In the genomic region with DNA sequence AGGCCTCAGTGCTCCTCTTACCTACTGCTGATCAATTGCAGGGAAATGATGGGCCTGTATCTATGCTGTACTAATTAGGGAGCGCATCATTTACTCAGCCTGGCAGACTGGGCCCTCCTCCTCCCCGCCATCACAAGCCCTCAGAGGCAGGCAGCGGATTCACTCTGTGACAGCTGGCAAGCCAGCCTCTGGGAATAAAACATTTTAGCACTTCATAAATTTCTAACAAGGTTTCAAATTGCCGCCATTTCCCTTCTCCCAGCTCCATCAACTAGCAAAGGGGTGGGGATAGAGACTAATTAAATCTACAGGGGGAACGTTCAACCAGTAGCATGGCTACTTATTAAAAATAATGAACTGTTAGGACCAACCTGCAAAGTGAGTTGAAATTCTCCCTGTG, we compare ENCODE assay signal across 13 mouse cellular contexts.
A peak's percentile ranks its signal among the peaks of the same experiment; 100 is the strongest.
DNase-seq lines count a peak whose midpoint lies in the region; ATAC-seq and TF ChIP-seq lines count a peak whose summit lies in the region.
"Had no signal": no experiment of that assay in that cellular context is flagged by ENCODE, and none has a peak within 500 bp of the region (broad histone marks: within the 10 kb centered on the region; RNA-seq: fewer than 3 reads in every experiment).

No protein-coding gene starts in this region.

- TF ChIP-seq CTCF in midbrain, postnatal 0 days (IDR thresholded peaks at IDR 0.05): no peak

- no peaks in the 10 kb centered on the region for H3K36me3 ChIP-seq in hindbrain, embryonic 14.5 days (replicated peaks; ENCODE audit: control insufficient read depth, insufficient read depth)
- H3K36me3 ChIP-seq in midbrain, postnatal 0 days (ENCODE audit: insufficient read depth, low read length): no peaks in the 10 kb centered on the region
- H3K36me3 ChIP-seq: stomach, embryonic 15.5 days had no signal

- no peak overlapping the region for H3K4me2 ChIP-seq in hindbrain, embryonic 14.5 days (replicated peaks)
- H3K4me2 ChIP-seq in midbrain, postnatal 0 days (ENCODE audit: low read depth, low read length, poor library complexity, severe bottlenecking): no peak overlapping the region
- H3K4me2 ChIP-seq: stomach, embryonic 15.5 days had no signal

- H3K9me3 ChIP-seq in hindbrain, embryonic 14.5 days (ENCODE audit: control insufficient read depth, low read length): no peaks in the 10 kb centered on the region
- H3K9me3 ChIP-seq in midbrain, postnatal 0 days (ENCODE audit: low read length): no peaks in the 10 kb centered on the region
- H3K9me3 ChIP-seq: megakaryocyte, embryonic 14.5 days; stomach, embryonic 15.5 days had no signal

- peak; percentile 18 for DNase-seq in layer of hippocampus, adult 11-12 months (ENCODE audit: low spot score)
- DNase-seq in layer of hippocampus, postnatal 25 days (ENCODE audit: extremely low spot score in 1 of 2, low spot score in 1 of 2): no peak
- DNase-seq in embryo, embryonic 11 days: peak; percentile 36
- peak; percentile 64 for DNase-seq in hindbrain, embryonic 14.5 days (ENCODE audit: low spot score)
- DNase-seq in midbrain, postnatal 0 days (ENCODE audit: low spot score): peak; percentile 64
- DNase-seq in kidney, adult 9 months: no peak
- DNase-seq in cerebellum, adult 11-12 months: no peak
- DNase-seq: liver had no signal

- peak overlapping the region; percentile 40 for H3K27ac ChIP-seq in hindbrain, embryonic 14.5 days
- no peak overlapping the region; the same call in 1 of the 2 replicates for H3K27ac ChIP-seq in midbrain, postnatal 0 days (ENCODE audit: low read depth, low read length)
- H3K27ac ChIP-seq: kidney, postnatal 0 days; stomach, embryonic 15.5 days had no signal

- 27% methylated on average over 5 of the region's 5 CpGs for WGBS in hindbrain, embryonic 14.5 days
- 37% methylated on average over 5 of the region's 5 CpGs for WGBS in midbrain, postnatal 0 days

- H3K4me3 ChIP-seq in hindbrain, embryonic 14.5 days (replicated peaks; ENCODE audit: low read length): no peak overlapping the region
- H3K4me3 ChIP-seq in midbrain, postnatal 0 days (ENCODE audit: low read depth, low read length): no peak overlapping the region
- H3K4me3 ChIP-seq: megakaryocyte, embryonic 14.5 days; stomach, embryonic 15.5 days had no signal

- H3K4me1 ChIP-seq in hindbrain, embryonic 14.5 days (replicated peaks; ENCODE audit: control insufficient read depth, insufficient read depth, low read length): peaks cover 27% of the 10 kb centered on the region
- H3K4me1 ChIP-seq in midbrain, postnatal 0 days (ENCODE audit: insufficient read depth, low read length): peaks cover 10% of the 10 kb centered on the region; the same call in 1 of the 2 replicates
- H3K4me1 ChIP-seq: megakaryocyte, embryonic 14.5 days; stomach, embryonic 15.5 days had no signal

- no peaks in the 10 kb centered on the region for H3K27me3 ChIP-seq in hindbrain, embryonic 14.5 days (ENCODE audit: control insufficient read depth, insufficient read depth, low read length)
- H3K27me3 ChIP-seq in midbrain, postnatal 0 days (ENCODE audit: insufficient read depth, low read length): no peaks in the 10 kb centered on the region
- H3K27me3 ChIP-seq: megakaryocyte, embryonic 14.5 days; Patski; stomach, embryonic 15.5 days had no signal

- H3K9ac ChIP-seq in hindbrain, embryonic 14.5 days: no peak overlapping the region
- H3K9ac ChIP-seq in midbrain, postnatal 0 days (replicated peaks; ENCODE audit: low read length, poor library complexity, severe bottlenecking): no peak overlapping the region
- H3K9ac ChIP-seq: stomach, embryonic 15.5 days had no signal

- ATAC-seq in hindbrain, embryonic 14.5 days (ENCODE audit: low FRiP score): peak; percentile 79
- no peak for ATAC-seq in midbrain, postnatal 0 days (ENCODE audit: low FRiP score)
- ATAC-seq in megakaryocyte, adult 5-6 weeks (ENCODE audit: poor library complexity, severe bottlenecking): no peak
- ATAC-seq: Patski had no signal

Comparison
In these comparisons a context has a peak if more than half of its experiments do, and no peak if none do; other contexts are left out.
1. DNase-seq: peak in layer of hippocampus, adult 11-12 months (single experiment), embryo, embryonic 11 days (single experiment), hindbrain, embryonic 14.5 days (single experiment) and midbrain, postnatal 0 days (single experiment); none in layer of hippocampus, postnatal 25 days (0 of 2), kidney, adult 9 months (single experiment) and cerebellum, adult 11-12 months (single experiment).